Mouse (Mus musculus): ENCODE measurements around the gene Slc16a2. TPM values are rescaled to one million over a fixed set of nuclear protein-coding genes. Genes with fewer than 3 reads are reported as not detected.

The Slc16a2 gene
- not detected for total RNA-seq (2023)

GRCm38 (mm10) chrX:103821832-103822196 is at the start of gene Slc16a2:
Gene Slc16a2 (minus strand): TSS chrX:103821983.

Other genes starting within 250 kb of the Slc16a2 start
- not detected for gene Zcchc13, start 191.4 kb downstream of the Slc16a2 start, total RNA-seq (2023)
- gene Rlim, start 159.3 kb upstream of the Slc16a2 start, total RNA-seq (2023), result 100 to 1,000 TPM; 112 to 124 TPM

All from B cell, adult 67 days (primary cell).